Comparison of ENCODE assay signal across 13 mouse cellular contexts in genomic region chr7:130676885-130677540, GRCm38 (mm10).
DNase-seq lines count a peak whose midpoint lies in the region; ATAC-seq lines count a peak whose summit lies in the region.
"Had no signal": no experiment of that assay in that cellular context is flagged by ENCODE, and none has a peak within 500 bp of the region (broad histone marks: within the 10 kb centered on the region; RNA-seq: fewer than 3 reads in every experiment).

No protein-coding gene starts in this region.

- H3K4me1 ChIP-seq in hindbrain, embryonic 10.5 days (replicated peaks), result peaks cover 32% of the 10 kb centered on the region
- H3K4me1 ChIP-seq in hindbrain, embryonic 16.5 days (ENCODE audit: control insufficient read depth, insufficient read depth, low read depth, low read length), result no peaks in the 10 kb centered on the region; the same call in none of the 2 replicates
- no peaks in the 10 kb centered on the region for H3K4me1 ChIP-seq in hindbrain, embryonic 11.5 days (replicated peaks; ENCODE audit: control insufficient read depth, insufficient read depth, low read length)
- H3K4me1 ChIP-seq in limb, embryonic 15.5 days, result peaks cover 35% of the 10 kb centered on the region
- H3K4me1 ChIP-seq in neural tube, embryonic 14.5 days (ENCODE audit: control insufficient read depth, insufficient read depth, low read length), result peaks cover 12% of the 10 kb centered on the region; the same call in 1 of the 2 replicates

- H3K9ac ChIP-seq in hindbrain, embryonic 16.5 days (ENCODE audit: low read depth, low read length), result no peak overlapping the region
- H3K9ac ChIP-seq in hindbrain, embryonic 11.5 days (ENCODE audit: low read depth, low read length), result no peak overlapping the region
- H3K9ac ChIP-seq in limb, embryonic 15.5 days, result no peak overlapping the region
- H3K9ac ChIP-seq in neural tube, embryonic 14.5 days (replicated peaks; ENCODE audit: low read depth, low read length), result no peak overlapping the region
- H3K9ac ChIP-seq: lung, embryonic 15.5 days had no signal

- no peaks in the 10 kb centered on the region for H3K9me3 ChIP-seq in hindbrain, embryonic 10.5 days
- no peaks in the 10 kb centered on the region for H3K9me3 ChIP-seq in hindbrain, embryonic 16.5 days (ENCODE audit: control insufficient read depth, low read length)
- no peaks in the 10 kb centered on the region for H3K9me3 ChIP-seq in hindbrain, embryonic 11.5 days (ENCODE audit: control insufficient read depth, low read length)
- H3K9me3 ChIP-seq in limb, embryonic 15.5 days, result no peaks in the 10 kb centered on the region
- no peaks in the 10 kb centered on the region for H3K9me3 ChIP-seq in neural tube, embryonic 14.5 days (ENCODE audit: control insufficient read depth, low read length)
- H3K9me3 ChIP-seq: lung, embryonic 15.5 days had no signal

- peak overlapping the region; percentile 77 for H3K27ac ChIP-seq in hindbrain, embryonic 10.5 days
- H3K27ac ChIP-seq in hindbrain, embryonic 16.5 days (ENCODE audit: low read depth, low read length), result no peak overlapping the region
- H3K27ac ChIP-seq in hindbrain, embryonic 11.5 days (ENCODE audit: low read depth, low read length), result peak overlapping the region; percentile 75; the same call in 1 of the 2 replicates
- H3K27ac ChIP-seq in limb, embryonic 15.5 days, result peak overlapping the region; percentile 78
- peak overlapping the region; percentile 72 for H3K27ac ChIP-seq in neural tube, embryonic 14.5 days (ENCODE audit: low read depth, low read length)
- H3K27ac ChIP-seq: lung, embryonic 15.5 days had no signal

- no peak overlapping the region for H3K4me2 ChIP-seq in hindbrain, embryonic 16.5 days (ENCODE audit: low read length)
- no peak overlapping the region for H3K4me2 ChIP-seq in hindbrain, embryonic 11.5 days (replicated peaks; ENCODE audit: low read depth, low read length)
- no peak overlapping the region for H3K4me2 ChIP-seq in limb, embryonic 15.5 days
- H3K4me2 ChIP-seq in neural tube, embryonic 14.5 days (ENCODE audit: low read depth, low read length), result no peak overlapping the region
- H3K4me2 ChIP-seq: lung, embryonic 15.5 days had no signal

- no peaks in the 10 kb centered on the region for H3K27me3 ChIP-seq in hindbrain, embryonic 10.5 days (ENCODE audit: insufficient read depth, poor library complexity, severe bottlenecking)
- no peaks in the 10 kb centered on the region for H3K27me3 ChIP-seq in hindbrain, embryonic 16.5 days (replicated peaks; ENCODE audit: control insufficient read depth, insufficient read depth, low read length)
- no peaks in the 10 kb centered on the region for H3K27me3 ChIP-seq in hindbrain, embryonic 11.5 days (ENCODE audit: control insufficient read depth, insufficient read depth, low read length)
- no peaks in the 10 kb centered on the region for H3K27me3 ChIP-seq in limb, embryonic 15.5 days
- H3K27me3 ChIP-seq in neural tube, embryonic 14.5 days (ENCODE audit: control insufficient read depth, insufficient read depth, low read length), result no peaks in the 10 kb centered on the region
- H3K27me3 ChIP-seq: lung, embryonic 15.5 days had no signal

- no peak overlapping the region for H3K4me3 ChIP-seq in hindbrain, embryonic 10.5 days
- no peak overlapping the region for H3K4me3 ChIP-seq in hindbrain, embryonic 16.5 days (ENCODE audit: low read length)
- no peak overlapping the region for H3K4me3 ChIP-seq in hindbrain, embryonic 11.5 days (ENCODE audit: low read depth, low read length)
- no peak overlapping the region for H3K4me3 ChIP-seq in limb, embryonic 15.5 days
- no peak overlapping the region for H3K4me3 ChIP-seq in neural tube, embryonic 14.5 days (ENCODE audit: low read depth, low read length)
- H3K4me3 ChIP-seq: lung, embryonic 15.5 days had no signal

- WGBS in hindbrain, embryonic 10.5 days, result 79% methylated on average over 11 of the region's 11 CpGs
- 54% methylated on average over 11 of the region's 11 CpGs for WGBS in hindbrain, embryonic 16.5 days
- WGBS in hindbrain, embryonic 11.5 days, result 65% methylated on average over 11 of the region's 11 CpGs
- WGBS in limb, embryonic 15.5 days, result 31% methylated on average over 11 of the region's 11 CpGs
- 28% methylated on average over 11 of the region's 11 CpGs for WGBS in neural tube, embryonic 14.5 days

- ATAC-seq in hindbrain, embryonic 16.5 days, result no peak
- peak; percentile 63 for ATAC-seq in hindbrain, embryonic 11.5 days (ENCODE audit: low FRiP score)
- no peak for ATAC-seq in limb, embryonic 15.5 days (ENCODE audit: insufficient number of reproducible peaks, low FRiP score, low TSS enrichment, low read depth)
- peak; percentile 63; the same call in 1 of the 2 replicates for ATAC-seq in neural tube, embryonic 14.5 days (ENCODE audit: low read depth)

- peaks cover 28% of the 10 kb centered on the region for H3K36me3 ChIP-seq in hindbrain, embryonic 10.5 days
- H3K36me3 ChIP-seq in hindbrain, embryonic 16.5 days (ENCODE audit: control insufficient read depth, insufficient read depth, low read length), result no peaks in the 10 kb centered on the region
- H3K36me3 ChIP-seq in hindbrain, embryonic 11.5 days (ENCODE audit: control insufficient read depth, insufficient read depth, low read length), result no peaks in the 10 kb centered on the region
- H3K36me3 ChIP-seq in limb, embryonic 15.5 days, result peaks cover 5% of the 10 kb centered on the region; the same call in 1 of the 2 replicates
- H3K36me3 ChIP-seq in neural tube, embryonic 14.5 days (ENCODE audit: control insufficient read depth, insufficient read depth, low read length), result no peaks in the 10 kb centered on the region

- DNase-seq in hindbrain, embryonic 10.5 days (ENCODE audit: low spot score), result no peak
- DNase-seq in hindbrain, embryonic 11.5 days (ENCODE audit: low spot score), result peak; percentile 42
- no peak for DNase-seq in cerebellum, postnatal 4 days (ENCODE audit: low spot score in 2 of 2)
- DNase-seq in layer of hippocampus, adult 18-20 months (ENCODE audit: low spot score in 2 of 2), result no peak
- DNase-seq in thymus, postnatal 25 days, result no peak
- DNase-seq: cerebellum, adult 8-10 months; kidney, adult 2 months; layer of hippocampus, adult 9-11 months; left cerebral cortex, postnatal 4 days had no signal

Comparison
In these comparisons a context has a peak if more than half of its experiments do, and no peak if none do; other contexts are left out.
1. ATAC-seq: peak in hindbrain, embryonic 11.5 days (single experiment) and neural tube, embryonic 14.5 days (single experiment); none in hindbrain, embryonic 16.5 days (single experiment) and limb, embryonic 15.5 days (single experiment).